Mouse (Mus musculus) lung, adult 18-20 months (tissue): ENCODE measurements around the gene Rtkn.

Source experiments
- DNase-seq, 2 experiments: peaks; one replicate each; pipeline ENCODE4 v3.0.0; 2022; ENCODE audit warnings: mixed read lengths in 2 of 2

Gene Rtkn

GRCm38 (mm10) chr6:83134951-83135513 is at the start of gene Rtkn:
Gene Rtkn, plus strand, starts transcription at chr6:83135463.
- DNase-seq, result peak in 1 of 2 experiments; percentile 38

- DNase-seq, result no peak
Observed at GRCm38 (mm10) chr6:83086121-83087035, 48.9 kb upstream of the Rtkn start, which contains the start of gene Lbx2. Gene Lbx2, plus strand, starts transcription at chr6:83086367.

GRCm38 (mm10) chr6:83087205-83087925 is 47.9 kb upstream of the Rtkn start:
- DNase-seq, result no peak

- DNase-seq, result no peak
Observed at GRCm38 (mm10) chr6:83087926-83088260, 47.4 kb upstream of the Rtkn start.

- no peak for DNase-seq
Observed at GRCm38 (mm10) chr6:83092416-83093127, 42.7 kb upstream of the Rtkn start.

- no peak for DNase-seq
Observed at GRCm38 (mm10) chr6:83095968-83096367, 39.3 kb upstream of the Rtkn start.

GRCm38 (mm10) chr6:83098411-83098810 is 36.9 kb upstream of the Rtkn start:
- no peak for DNase-seq

GRCm38 (mm10) chr6:83101316-83101687 is 34.0 kb upstream of the Rtkn start, which contains the start of the genes Ccdc142 and Gm42688:
Gene Ccdc142, plus strand, starts transcription at chr6:83101601.
Gene Gm42688, plus strand, starts transcription at chr6:83101617.
- DNase-seq, result peak; percentile 94 to 95

GRCm38 (mm10) chr6:83101688-83102556 is 33.3 kb upstream of the Rtkn start:
- DNase-seq, result peak; percentile 60 to 61

GRCm38 (mm10) chr6:83103130-83103650 is 32.1 kb upstream of the Rtkn start:
- no peak for DNase-seq

- DNase-seq, result no peak
Observed at GRCm38 (mm10) chr6:83104158-83104557, 31.1 kb upstream of the Rtkn start.

- DNase-seq, result peak; percentile 71 to 79
Observed at GRCm38 (mm10) chr6:83107566-83108400, 27.5 kb upstream of the Rtkn start.

- peak; percentile 80 to 82 for DNase-seq
Observed at GRCm38 (mm10) chr6:83108762-83109668, 26.2 kb upstream of the Rtkn start, which contains the start of gene Mrpl53. Gene Mrpl53, plus strand, starts transcription at chr6:83109040.

- no peak for DNase-seq
Observed at GRCm38 (mm10) chr6:83111510-83112136, 23.6 kb upstream of the Rtkn start.

- DNase-seq, result peak; percentile 94 to 96
Observed at GRCm38 (mm10) chr6:83115011-83115671, 20.1 kb upstream of the Rtkn start, which contains the start of gene Mogs. Gene Mogs, plus strand, starts transcription at chr6:83115496.

GRCm38 (mm10) chr6:83115682-83116372 is 19.4 kb upstream of the Rtkn start:
- DNase-seq, result no peak

- no peak for DNase-seq
Observed at GRCm38 (mm10) chr6:83116373-83117164, 18.7 kb upstream of the Rtkn start.
